Mouse (Mus musculus) lung, postnatal 0 days (tissue): ENCODE measurements around the gene Sfpq.

ENCODE experiments used
- CTCF ChIP-seq: IDR thresholded peaks from 2 replicates; pipeline ENCODE4 v1.5.1; 2016; ENCODE audit warnings: antibody characterized with exemption, mild to moderate bottlenecking
- EP300 ChIP-seq: IDR thresholded peaks from 2 replicates; pipeline ENCODE4 v1.6.1; 2016; ENCODE audit warnings: antibody characterized with exemption, mild to moderate bottlenecking, control low read depth

GRCm38 (mm10) chr4:127080806-127081205, 59.7 kb downstream of the Sfpq start:
- TF ChIP-seq EP300 (no peak), CTCF (no peak)
